Mouse (Mus musculus): ENCODE data around the gene Afap1l2.

The Afap1l2 gene

DNA sequence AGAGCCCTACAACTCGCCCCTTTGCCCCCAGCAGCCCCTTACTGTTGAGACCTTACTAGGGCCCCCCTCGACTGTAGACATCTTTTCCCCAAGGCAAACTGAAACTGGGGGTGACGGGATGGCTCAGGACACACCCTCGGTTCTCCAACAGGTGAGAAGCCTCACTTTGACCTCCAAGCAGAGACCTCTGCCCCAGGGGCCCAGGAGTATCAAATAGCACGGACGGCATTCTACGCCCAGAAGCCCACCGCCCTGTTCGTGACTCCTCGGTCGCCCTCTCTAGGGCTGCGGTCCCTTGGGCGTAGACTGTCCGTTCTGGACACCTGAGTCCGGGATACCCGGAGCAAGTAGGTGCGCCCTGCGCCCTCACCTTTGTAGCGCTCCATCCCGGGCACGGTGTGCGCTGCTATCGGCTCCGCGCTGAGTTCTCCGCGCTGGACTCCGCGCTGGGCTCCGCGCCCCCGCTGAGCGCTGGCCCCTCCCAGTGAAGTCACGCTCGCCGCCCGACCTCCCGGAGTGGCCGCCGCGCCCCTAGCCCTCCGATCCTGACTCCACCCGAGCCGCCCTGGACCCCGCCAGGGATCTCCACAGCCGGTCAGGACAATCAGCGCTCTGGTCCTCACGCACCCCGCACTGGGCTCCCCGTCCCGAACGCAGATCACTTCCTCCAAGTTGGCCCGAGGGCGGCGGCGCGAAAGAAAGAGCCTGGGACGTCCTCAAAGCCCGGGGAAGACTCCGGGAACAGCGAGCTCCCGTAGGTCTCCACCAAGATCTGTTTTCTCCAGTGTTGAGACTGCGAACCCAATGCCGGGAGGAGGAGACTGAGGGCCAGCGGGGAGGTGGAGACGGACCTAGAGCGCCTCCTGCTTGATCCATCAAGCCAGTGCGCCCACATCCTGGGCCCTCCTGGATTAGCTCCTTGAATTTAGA is at the start of gene Afap1l2:
Gene Afap1l2, minus strand, starts transcription at position 448 of the 930 bp plus-strand sequence.
- peak; percentile 78 for DNase-seq

DNA sequence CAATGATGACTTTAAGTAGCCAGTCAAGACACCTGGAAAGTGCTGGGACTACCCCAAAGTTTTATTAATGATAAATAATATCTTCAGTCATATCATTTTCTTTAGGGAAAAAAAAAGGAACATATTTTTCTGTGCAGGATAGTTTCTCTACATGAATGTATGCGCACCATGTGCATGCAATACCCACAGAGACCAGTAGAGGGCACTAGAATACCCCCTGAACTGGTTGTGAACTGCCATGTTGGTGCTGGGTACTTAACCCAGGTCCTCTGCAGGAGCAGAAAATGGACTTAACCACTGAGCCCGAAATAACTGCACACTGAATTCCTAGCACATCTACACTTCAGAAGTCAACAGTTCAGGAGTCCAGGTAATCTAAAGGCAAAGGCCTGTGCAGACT is 49.5 kb upstream of the Afap1l2 start:
- DNase-seq: no peak

- no peak for DNase-seq
These were observed 47.4 kb upstream of the Afap1l2 start for GRCm38 (mm10) chr19:57055215-57056120.

DNA sequence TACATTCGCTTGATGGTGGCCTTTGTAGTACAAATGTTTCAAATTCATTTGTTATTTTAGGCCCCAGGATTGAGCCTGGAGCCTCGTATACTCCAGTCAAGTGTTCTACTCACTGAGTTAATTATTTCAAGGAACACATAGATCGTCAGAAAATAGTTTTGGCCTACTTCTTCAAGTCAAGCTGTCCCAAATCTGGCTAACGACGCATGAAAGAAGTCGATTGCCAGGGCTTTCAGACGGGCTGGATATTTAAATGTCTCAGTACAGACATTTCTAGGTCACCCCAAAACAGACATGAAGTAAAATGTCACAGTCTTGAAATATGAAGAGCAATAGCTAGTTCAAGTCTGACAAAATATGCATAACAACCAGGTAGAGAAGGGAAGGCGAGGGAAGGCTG is 44.9 kb upstream of the Afap1l2 start:
- DNase-seq: no peak

DNA sequence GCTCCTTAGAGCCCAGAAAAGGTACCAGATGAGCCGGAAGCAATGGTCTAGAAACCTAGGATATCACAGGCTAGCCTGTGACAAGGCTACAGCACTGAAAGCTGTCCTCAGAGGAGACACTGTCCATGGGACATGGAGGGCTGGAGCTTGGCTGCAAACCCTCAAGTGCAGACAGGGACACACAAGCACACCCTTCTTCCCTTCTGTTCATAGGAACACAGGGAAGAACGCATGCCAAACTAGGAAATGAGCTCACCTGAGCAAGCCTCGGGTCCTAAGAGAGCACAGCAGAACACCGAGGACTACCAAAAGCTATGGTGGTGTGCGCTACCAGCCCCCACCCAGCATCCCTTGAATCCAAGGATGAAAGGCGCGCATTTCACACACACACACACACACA is 44.0 kb upstream of the Afap1l2 start:
- DNase-seq: no peak

GRCm38 (mm10) chr19:57049592-57050090 is 41.6 kb upstream of the Afap1l2 start:
- no peak for DNase-seq

GRCm38 (mm10) chr19:57047671-57048320 is 39.8 kb upstream of the Afap1l2 start:
- DNase-seq: peak; percentile 37

DNA sequence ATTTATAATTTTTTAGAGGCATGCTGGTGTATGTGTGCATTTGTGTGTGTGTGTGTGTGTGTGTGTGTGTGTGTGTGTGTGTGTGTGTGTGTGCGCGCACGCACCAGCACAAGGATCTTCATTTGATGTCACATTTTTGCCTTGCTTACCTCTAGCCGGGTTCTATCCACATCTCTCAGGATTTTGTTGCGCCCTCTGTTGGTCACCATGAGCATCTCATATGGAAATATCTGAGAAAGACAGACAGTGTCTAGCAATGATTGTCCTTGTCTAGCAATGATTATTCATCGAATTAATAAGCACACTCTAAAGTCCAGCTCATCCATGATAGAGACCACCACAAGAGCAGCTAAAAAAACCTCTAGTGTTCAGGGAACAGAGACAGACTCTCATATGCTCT is 31.2 kb upstream of the Afap1l2 start:
- DNase-seq: no peak

DNA sequence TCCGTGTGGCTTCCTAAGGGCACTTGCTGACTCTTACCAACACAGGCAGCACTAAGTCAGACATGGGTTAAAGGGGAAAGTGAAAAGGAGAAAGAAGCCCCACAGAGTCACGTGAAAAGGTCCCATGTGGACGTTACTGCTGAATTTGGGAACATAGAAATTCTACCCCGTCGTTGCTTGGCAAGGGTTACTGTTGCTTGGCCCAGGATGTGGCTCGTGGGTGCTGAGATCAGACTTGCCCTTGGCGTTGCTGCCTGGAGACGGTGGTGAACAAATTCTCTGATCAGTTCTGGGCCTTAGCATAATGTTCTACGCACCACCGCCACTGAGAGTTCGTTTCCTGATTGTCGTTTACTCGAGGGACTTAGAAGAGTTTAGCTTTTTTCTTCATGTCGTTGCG is 28.8 kb upstream of the Afap1l2 start:
- DNase-seq: no peak

- peak; percentile 68 for DNase-seq
These were observed 23.6 kb upstream of the Afap1l2 start for GRCm38 (mm10) chr19:57031582-57031981.

GRCm38 (mm10) chr19:57029461-57029860 is 21.4 kb upstream of the Afap1l2 start:
- DNase-seq: no peak

DNA sequence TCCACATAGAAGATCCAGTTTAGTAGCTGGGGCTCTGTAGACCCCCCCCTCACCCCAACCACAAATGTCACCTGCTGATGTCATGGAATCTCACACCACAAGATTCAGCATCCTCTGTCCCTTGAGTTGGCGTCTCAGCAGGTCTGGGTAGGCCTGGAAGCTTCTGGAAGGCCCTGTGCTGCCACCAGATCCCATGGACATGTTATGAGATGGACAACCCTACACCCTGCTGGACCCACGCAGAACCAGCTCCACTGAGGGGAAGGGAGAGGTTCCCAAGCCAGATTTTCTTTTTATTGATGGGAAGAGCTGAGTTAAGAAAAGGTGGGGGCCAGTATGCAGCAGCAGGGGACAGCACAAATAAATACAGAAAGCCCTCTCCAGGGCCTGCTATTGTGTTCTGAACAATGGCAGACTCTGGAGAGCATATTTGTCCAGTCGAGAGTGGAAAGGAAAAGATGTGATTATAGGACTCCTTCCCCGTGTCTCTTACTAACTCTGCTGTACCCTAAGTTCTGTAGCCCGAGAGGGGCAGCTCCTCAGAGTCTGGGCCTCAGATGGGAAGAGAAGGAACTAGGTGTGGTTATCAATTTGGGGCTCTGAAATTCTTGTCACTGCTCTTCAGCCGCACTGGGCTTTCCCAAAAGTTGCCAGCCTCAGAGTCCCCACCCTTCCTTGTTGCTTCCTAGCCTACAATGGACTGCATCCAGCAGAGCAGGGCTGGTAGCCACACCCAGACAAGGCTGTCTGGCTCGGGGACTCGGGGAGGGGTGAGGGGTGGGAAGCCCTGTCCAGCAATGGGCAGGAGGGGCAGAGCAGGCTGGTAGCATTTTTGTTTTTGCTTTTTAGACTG is 20.5 kb upstream of the Afap1l2 start:
- DNase-seq: no peak

DNA sequence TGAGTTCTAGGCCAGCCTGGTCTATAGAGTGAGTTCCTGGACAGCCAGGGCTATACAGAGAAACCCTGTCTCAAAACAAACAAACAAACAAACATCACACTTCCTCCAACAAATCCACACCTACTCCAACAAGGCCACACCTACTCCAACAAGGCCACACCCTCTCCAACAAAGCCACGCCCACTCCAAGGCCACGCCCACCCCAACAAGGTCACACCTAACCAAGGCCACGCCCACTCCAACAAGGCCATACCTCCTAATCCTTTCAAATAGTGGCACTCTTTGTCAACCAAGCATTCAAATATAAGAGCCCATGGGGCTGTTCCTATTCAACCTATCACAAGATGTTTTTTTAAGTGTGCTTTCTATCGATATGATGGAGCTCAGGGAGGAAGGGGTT is 18.5 kb upstream of the Afap1l2 start:
- no peak for DNase-seq

DNA sequence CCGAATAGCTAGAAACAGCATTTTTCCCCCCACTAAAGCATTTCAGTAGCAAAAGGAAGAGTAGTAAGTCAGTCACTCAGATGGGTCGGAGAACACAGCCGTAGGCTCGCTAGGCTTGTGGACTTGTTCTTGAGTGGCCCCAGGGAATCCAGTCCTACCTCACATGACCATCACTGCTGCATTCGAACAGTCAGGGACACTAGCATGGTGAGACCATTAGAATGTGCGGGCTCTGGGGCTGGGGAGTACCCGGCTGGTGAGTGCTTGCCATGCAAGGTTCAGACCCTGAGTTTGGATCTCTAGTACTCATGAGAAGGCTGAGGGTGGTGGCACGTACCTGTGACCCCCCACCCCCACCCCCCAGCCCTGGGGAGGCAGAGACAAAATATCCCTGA is 9.8 kb upstream of the Afap1l2 start:
- DNase-seq: no peak

DNA sequence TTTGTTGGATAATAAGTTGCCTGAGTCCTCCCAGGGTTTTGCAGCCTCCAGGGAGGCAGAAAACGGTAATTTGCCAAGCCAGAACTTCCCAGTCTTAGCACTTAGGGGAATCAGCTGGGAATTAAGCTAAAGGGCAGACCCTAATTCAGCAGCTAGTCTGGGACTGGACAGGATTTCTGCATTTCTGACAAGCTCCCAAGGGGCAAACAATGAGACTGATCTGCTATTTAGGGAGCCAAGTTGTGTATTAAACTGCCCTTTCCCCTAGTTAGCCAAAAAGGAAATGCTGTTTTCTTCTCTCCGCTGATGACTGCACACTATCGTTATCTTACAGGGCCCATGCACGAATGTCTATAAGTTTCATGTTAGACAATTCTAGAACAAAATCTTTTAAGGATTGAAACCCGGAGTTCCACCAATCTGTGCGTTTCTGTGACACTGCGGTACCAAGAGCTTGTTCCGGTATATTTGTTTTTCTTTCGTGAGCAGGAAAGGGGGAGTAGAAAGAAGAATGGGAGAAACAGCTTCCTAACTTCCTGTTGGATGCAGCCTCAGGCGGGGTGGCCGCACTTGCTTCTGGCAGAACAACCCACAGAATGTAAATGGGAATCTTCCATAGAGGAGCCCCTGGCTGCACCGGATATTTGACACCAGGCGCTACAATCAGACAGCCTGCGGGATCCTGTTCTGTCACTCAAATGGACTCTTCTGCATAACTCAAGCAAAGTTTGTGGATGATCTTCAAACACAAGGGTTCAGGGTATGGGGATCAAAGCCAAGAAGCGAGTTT is 9.2 kb upstream of the Afap1l2 start:
- no peak for DNase-seq

DNA sequence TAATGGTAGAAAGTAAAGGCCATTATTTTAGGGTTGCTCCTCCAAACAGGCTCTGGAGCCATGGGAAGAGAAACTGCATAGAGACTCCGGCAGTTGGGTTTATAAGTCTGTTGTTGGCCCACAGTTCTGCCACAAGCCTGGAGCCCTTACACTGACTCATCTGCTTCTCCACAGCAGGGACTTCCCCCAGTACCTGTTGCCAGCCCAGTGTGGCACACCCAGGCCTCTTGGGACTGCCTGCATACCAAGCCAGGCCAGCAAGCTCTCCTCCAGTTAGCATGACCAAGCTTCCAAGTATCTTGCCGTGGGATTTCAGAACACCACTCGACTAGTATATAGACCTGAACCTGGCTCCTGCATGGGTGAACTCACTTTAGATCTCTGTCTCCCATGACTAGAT is 6.8 kb upstream of the Afap1l2 start:
- no peak for DNase-seq

- peak; percentile 73 for DNase-seq
These were observed 5.2 kb upstream of the Afap1l2 start for GRCm38 (mm10) chr19:57013271-57013677.

DNA sequence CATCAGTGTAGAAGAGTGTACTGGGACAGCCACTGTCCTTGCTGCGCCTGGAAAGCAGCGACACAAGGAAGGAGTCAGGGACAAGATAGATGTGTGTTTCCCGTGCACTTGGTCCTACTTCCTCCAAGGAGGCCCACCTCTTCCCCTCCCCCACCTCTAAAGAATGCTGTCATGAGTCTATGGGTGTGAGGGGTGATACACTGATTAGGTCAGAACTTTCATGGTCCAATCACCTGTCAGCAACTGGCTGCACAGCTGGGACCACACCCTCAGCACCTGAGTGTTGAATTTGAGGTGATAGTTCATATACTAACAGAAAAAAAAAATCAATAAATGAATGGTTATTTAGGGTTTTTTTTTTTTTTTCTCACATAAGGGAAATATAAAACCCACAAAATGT is 4.0 kb upstream of the Afap1l2 start:
- no peak for DNase-seq

DNA sequence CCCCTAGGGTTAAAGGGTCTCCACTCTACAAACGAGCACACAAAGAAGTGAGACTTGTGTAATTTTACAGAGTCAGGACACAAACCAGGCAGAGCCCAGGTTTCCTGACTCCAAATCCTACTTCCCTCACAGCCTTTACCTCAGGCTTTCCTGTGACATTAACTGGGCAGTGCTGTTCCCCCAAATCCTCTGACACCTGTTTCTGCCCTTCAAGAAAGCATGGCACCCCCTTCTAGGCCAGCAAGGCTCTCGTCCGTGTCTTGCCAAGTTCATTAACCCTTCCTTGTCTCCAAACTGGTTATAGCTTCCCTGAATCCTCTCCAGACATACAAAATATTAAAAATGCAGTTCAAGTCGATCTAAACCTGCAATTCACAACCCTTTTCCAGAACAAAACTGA is 2.0 kb upstream of the Afap1l2 start:
- DNase-seq: no peak

DNA sequence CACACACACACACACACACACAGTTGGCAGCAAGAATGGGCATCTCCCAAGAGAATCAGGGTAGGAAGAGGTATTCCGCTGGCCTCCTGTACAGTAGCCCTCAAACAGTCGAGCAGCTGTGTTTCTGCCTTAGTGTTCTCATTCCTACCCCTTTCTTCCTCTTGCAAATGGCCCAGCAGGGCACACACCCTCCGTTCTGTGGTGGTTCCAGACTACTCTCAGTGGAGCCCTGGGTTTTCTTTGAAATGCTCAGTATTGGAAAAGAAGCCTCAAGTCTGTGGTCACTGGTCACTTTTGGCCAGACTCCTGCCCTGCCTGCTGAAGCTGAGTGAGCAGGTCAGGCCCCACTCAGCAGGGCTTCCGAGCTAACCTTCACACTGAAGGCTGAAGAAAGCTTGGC is 1.6 kb upstream of the Afap1l2 start:
- no peak for DNase-seq

GRCm38 (mm10) chr19:57007291-57007690 is 737 bp downstream of the Afap1l2 start:
- DNase-seq: peak; percentile 79
